Mouse (Mus musculus) layer of hippocampus, adult 9-10 months (tissue): ENCODE measurements around the gene Csad.
"Not testable (repeated sequence)": the region's sequence is repeated elsewhere in the genome, so short reads cannot be mapped to it uniquely, and the experiment has no call there.

Source experiments
- DNase-seq: peaks from one replicate; pipeline ENCODE4 v3.0.0; 2022; ENCODE audit warnings: low spot score

The Csad gene

GRCm38 (mm10) chr15:102233896-102234295, 29.4 kb upstream of the Csad start:
- no peak for DNase-seq

GRCm38 (mm10) chr15:102232764-102233163, 28.2 kb upstream of the Csad start:
- no peak for DNase-seq

- no peak for DNase-seq
Observed at GRCm38 (mm10) chr15:102231748-102232147, 27.2 kb upstream of the Csad start, which contains the start of gene Itgb7. Gene Itgb7 (minus strand): TSS chr15:102231944.

- DNase-seq, result no peak
Observed at GRCm38 (mm10) chr15:102230408-102231321, 26.1 kb upstream of the Csad start.

- not testable (repeated sequence) for DNase-seq
Observed at GRCm38 (mm10) chr15:102225619-102226018, 21.1 kb upstream of the Csad start.

- DNase-seq, result no peak
Observed at GRCm38 (mm10) chr15:102224992-102225617, 20.6 kb upstream of the Csad start.

GRCm38 (mm10) chr15:102224186-102224991, 19.9 kb upstream of the Csad start:
- no peak for DNase-seq

GRCm38 (mm10) chr15:102222386-102222785, 17.9 kb upstream of the Csad start:
- DNase-seq, result no peak

- no peak for DNase-seq
Observed at GRCm38 (mm10) chr15:102217325-102217724, 12.8 kb upstream of the Csad start.

- no peak for DNase-seq
Observed at GRCm38 (mm10) chr15:102216459-102217228, 12.1 kb upstream of the Csad start.

- DNase-seq, result no peak
Observed at GRCm38 (mm10) chr15:102215624-102216023, 11.1 kb upstream of the Csad start.

- no peak for DNase-seq
Observed at GRCm38 (mm10) chr15:102214132-102214531, 9.6 kb upstream of the Csad start.

GRCm38 (mm10) chr15:102211895-102212294, 7.4 kb upstream of the Csad start:
- DNase-seq, result no peak

GRCm38 (mm10) chr15:102210816-102211215, 6.3 kb upstream of the Csad start:
- DNase-seq, result no peak

- no peak for DNase-seq
Observed at GRCm38 (mm10) chr15:102209114-102209513, 4.6 kb upstream of the Csad start.

- DNase-seq, result no peak
Observed at GRCm38 (mm10) chr15:102208092-102208561, 3.6 kb upstream of the Csad start.

- DNase-seq, result no peak
Observed at GRCm38 (mm10) chr15:102207351-102207750, 2.8 kb upstream of the Csad start.

GRCm38 (mm10) chr15:102205779-102206178, 1.3 kb upstream of the Csad start:
- DNase-seq, result peak; percentile 12

GRCm38 (mm10) chr15:102203835-102204381, 616 bp downstream of the Csad start:
- peak; percentile 17 for DNase-seq

GRCm38 (mm10) chr15:102202971-102203834, 1.3 kb downstream of the Csad start, which contains the start of gene Zfp740:
Gene Zfp740 (plus strand): TSS chr15:102203249.
- DNase-seq, result peak; percentile 69
